Mouse (Mus musculus): ENCODE results near the gene Evpl. TPM values are rescaled to one million over a fixed set of nuclear protein-coding genes. Genes with fewer than 3 reads are reported as not detected.
A peak's percentile ranks its signal among the peaks of the same experiment; 100 is the strongest.

The Evpl gene
- polyA plus RNA-seq, 1 experiment from 2014 or later = 3.7 TPM

DNA sequence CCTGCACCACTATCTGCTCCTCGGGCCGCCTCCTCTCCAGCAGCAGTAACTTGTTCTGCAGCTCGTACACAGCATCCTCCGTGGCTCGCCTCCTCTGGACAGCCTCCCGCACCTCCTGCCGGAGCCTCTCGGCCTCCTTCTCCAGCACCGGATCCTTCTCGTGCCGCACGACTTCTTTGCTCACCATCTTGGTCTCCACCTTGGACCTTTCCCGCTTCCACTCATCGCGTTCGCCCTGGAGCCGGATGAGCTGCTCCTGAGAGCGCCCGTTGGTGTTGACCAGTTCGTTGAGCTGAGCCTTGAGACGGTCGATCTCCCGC, 15.2 kb downstream of the Evpl start:
- ATAC-seq (replicated peaks; ENCODE audit: low FRiP score, low TSS enrichment, low read depth) (no peak), DNase-seq (ENCODE audit: low spot score) (no peak)
- H3K9me3 ChIP-seq (ENCODE audit: control insufficient read depth, low read length) = no peaks in the 10 kb centered on the region
- peaks cover 20% of the 10 kb centered on the region; the same call in 1 of the 2 replicates for H3K27me3 ChIP-seq (replicated peaks; ENCODE audit: control insufficient read depth, insufficient read depth, low read length)
- H3K4me3 ChIP-seq (ENCODE audit: low read depth, low read length) = peak overlapping the region; percentile 32
- 19% methylated on average over 23 of the region's 23 CpGs for WGBS
- no peaks in the 10 kb centered on the region for H3K36me3 ChIP-seq (ENCODE audit: control insufficient read depth, insufficient read depth, low read length)
- H3K9ac ChIP-seq (ENCODE audit: low read length) = peak overlapping the region; percentile 38
- peaks cover 29% of the 10 kb centered on the region for H3K4me1 ChIP-seq (replicated peaks; ENCODE audit: control insufficient read depth, insufficient read depth, low read length)
- H3K4me2 ChIP-seq (ENCODE audit: low read length) = peak overlapping the region; percentile 63
- H3K27ac ChIP-seq (ENCODE audit: low read depth) = no peak overlapping the region

DNA sequence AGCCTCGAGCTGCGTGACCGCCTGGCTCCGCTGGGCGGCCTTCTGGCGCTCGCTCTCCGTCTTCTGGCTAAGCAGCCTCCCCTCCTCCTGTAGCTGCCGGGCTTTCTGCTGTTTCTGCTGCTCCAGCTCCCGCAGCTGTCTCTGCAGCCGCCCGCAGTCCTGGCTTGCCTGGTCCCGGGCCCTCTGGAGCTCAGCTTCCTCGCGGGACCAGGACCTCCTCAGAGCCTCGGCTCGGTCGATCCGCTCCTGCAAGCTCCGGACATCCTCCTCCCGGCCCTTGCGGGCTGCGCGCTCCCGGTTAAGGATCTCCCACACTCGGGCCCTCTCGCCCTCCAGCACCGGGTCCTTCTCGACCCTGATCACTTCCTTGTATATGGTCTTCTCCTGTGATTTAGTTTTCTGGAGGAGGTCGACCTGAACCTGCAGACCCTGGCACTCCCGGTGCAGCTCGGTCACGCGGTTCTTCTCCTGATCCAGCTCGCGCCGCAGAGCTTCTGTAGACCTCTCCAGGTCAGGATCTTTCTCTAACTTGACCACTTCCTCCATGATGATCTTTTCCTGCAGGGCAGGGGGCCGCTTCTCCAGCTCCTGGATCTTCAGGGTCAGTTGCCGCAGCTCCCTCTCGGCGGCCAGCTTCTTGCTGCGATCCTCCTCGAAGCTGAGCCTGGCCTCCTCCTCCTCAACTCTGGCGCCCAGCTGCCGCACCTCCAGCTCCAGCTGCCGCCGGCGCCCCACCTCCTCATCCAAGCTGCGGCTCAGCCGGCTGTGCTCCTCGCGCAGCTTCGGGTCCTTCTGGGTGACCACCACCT, 15.7 kb downstream of the Evpl start:
- H3K4me1 ChIP-seq (replicated peaks; ENCODE audit: control insufficient read depth, insufficient read depth, low read length) = peaks cover 29% of the 10 kb centered on the region
- H3K9me3 ChIP-seq (ENCODE audit: control insufficient read depth, low read length) = no peaks in the 10 kb centered on the region
- WGBS = 20% methylated on average over 53 of the region's 53 CpGs
- ATAC-seq (replicated peaks; ENCODE audit: low FRiP score, low TSS enrichment, low read depth) (no peak; the same call in 1 of the 2 replicates), DNase-seq (ENCODE audit: low spot score) (peak; percentile 77)
- peak overlapping the region; percentile 38 for H3K9ac ChIP-seq (ENCODE audit: low read length)
- H3K4me2 ChIP-seq (ENCODE audit: low read length) = peak overlapping the region; percentile 63
- peak overlapping the region; percentile 32 for H3K4me3 ChIP-seq (ENCODE audit: low read depth, low read length)
- no peaks in the 10 kb centered on the region for H3K36me3 ChIP-seq (ENCODE audit: control insufficient read depth, insufficient read depth, low read length)
- H3K27me3 ChIP-seq (replicated peaks; ENCODE audit: control insufficient read depth, insufficient read depth, low read length) = peaks cover 20% of the 10 kb centered on the region; the same call in 1 of the 2 replicates
- no peak overlapping the region for H3K27ac ChIP-seq (ENCODE audit: low read depth)

- no peak overlapping the region for H3K9ac ChIP-seq (ENCODE audit: low read length)
- ATAC-seq (replicated peaks; ENCODE audit: low FRiP score, low TSS enrichment, low read depth) (peak; percentile 36; the same call in 1 of the 2 replicates), DNase-seq (ENCODE audit: low spot score) (peak; percentile 73)
- WGBS = 28% methylated on average over 4 of the region's 4 CpGs
- no peaks in the 10 kb centered on the region for H3K9me3 ChIP-seq (ENCODE audit: control insufficient read depth, low read length)
- no peak overlapping the region for H3K4me2 ChIP-seq (ENCODE audit: low read length)
- no peak overlapping the region for H3K4me3 ChIP-seq (ENCODE audit: low read depth, low read length)
- H3K27ac ChIP-seq (ENCODE audit: low read depth) = no peak overlapping the region
- peaks cover 20% of the 10 kb centered on the region; the same call in 1 of the 2 replicates for H3K27me3 ChIP-seq (replicated peaks; ENCODE audit: control insufficient read depth, insufficient read depth, low read length)
- peaks cover 29% of the 10 kb centered on the region for H3K4me1 ChIP-seq (replicated peaks; ENCODE audit: control insufficient read depth, insufficient read depth, low read length)
- no peaks in the 10 kb centered on the region for H3K36me3 ChIP-seq (ENCODE audit: control insufficient read depth, insufficient read depth, low read length)
Measured at GRCm38 (mm10) chr11:116219885-116220284, 18.0 kb downstream of the Evpl start.

- Histone ChIP-seq H3K9me3 (ENCODE audit: control insufficient read depth, low read length) (no peaks in the 10 kb centered on the region), H3K4me2 (ENCODE audit: low read length) (no peak overlapping the region), H3K9ac (ENCODE audit: low read length) (no peak overlapping the region), H3K4me1 (replicated peaks; ENCODE audit: control insufficient read depth, insufficient read depth, low read length) (peaks cover 29% of the 10 kb centered on the region), H3K27ac (ENCODE audit: low read depth) (peak overlapping the region; percentile 70), H3K27me3 (replicated peaks; ENCODE audit: control insufficient read depth, insufficient read depth, low read length) (peaks cover 19% of the 10 kb centered on the region; the same call in 1 of the 2 replicates), H3K36me3 (ENCODE audit: control insufficient read depth, insufficient read depth, low read length) (no peaks in the 10 kb centered on the region), H3K4me3 (ENCODE audit: low read depth, low read length) (no peak overlapping the region)
- WGBS = 34% methylated on average over 7 of the region's 7 CpGs
- ATAC-seq (replicated peaks; ENCODE audit: low FRiP score, low TSS enrichment, low read depth) (peak; percentile 38), DNase-seq (ENCODE audit: low spot score) (peak; percentile 63)
Measured at GRCm38 (mm10) chr11:116218737-116219400, 19.0 kb downstream of the Evpl start.

DNA sequence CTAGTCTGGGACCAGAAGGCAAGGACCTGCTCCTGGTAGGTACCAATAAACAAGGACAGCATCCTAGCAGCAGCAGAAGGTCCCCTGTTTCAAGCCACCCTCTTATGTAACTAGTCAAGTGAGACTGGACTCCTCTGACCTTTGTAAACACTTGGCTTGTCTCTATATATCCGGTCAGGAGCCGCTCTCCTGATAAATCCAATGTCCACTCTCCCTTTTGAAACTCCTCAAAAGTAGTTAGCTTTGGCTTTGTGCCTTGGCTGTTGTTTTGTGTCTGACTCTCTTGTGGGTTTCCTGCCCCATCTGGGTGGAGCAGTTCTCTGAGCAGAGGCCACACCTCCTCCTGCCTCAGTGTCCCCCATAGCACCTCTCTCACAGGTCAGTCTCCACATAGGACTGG, 19.6 kb downstream of the Evpl start:
- no peak overlapping the region for H3K9ac ChIP-seq (ENCODE audit: low read length)
- ATAC-seq (replicated peaks; ENCODE audit: low FRiP score, low TSS enrichment, low read depth) = no peak
- 79% methylated on average over 2 of the region's 2 CpGs for WGBS

GRCm38 (mm10) chr11:116216549-116216948, 21.3 kb downstream of the Evpl start:
- Histone ChIP-seq H3K36me3 (ENCODE audit: control insufficient read depth, insufficient read depth, low read length) (no peaks in the 10 kb centered on the region), H3K4me2 (ENCODE audit: low read length) (no peak overlapping the region)
- WGBS = 76% methylated on average over 11 of the region's 11 CpGs

More for the DNA sequence above, 19.6 kb downstream of the Evpl start:
- H3K4me3 ChIP-seq (ENCODE audit: low read depth, low read length) = no peak overlapping the region
- H3K27ac ChIP-seq (ENCODE audit: low read depth) = peak overlapping the region; percentile 70
- H3K27me3 ChIP-seq (replicated peaks; ENCODE audit: control insufficient read depth, insufficient read depth, low read length) = peaks cover 13% of the 10 kb centered on the region; the same call in 1 of the 2 replicates
- H3K4me1 ChIP-seq (replicated peaks; ENCODE audit: control insufficient read depth, insufficient read depth, low read length) = peaks cover 29% of the 10 kb centered on the region
- no peaks in the 10 kb centered on the region for H3K9me3 ChIP-seq (ENCODE audit: control insufficient read depth, low read length)
- no peak for DNase-seq (ENCODE audit: low spot score)
- no peak overlapping the region for H3K4me2 ChIP-seq (ENCODE audit: low read length)
- no peaks in the 10 kb centered on the region for H3K36me3 ChIP-seq (ENCODE audit: control insufficient read depth, insufficient read depth, low read length)

DNA sequence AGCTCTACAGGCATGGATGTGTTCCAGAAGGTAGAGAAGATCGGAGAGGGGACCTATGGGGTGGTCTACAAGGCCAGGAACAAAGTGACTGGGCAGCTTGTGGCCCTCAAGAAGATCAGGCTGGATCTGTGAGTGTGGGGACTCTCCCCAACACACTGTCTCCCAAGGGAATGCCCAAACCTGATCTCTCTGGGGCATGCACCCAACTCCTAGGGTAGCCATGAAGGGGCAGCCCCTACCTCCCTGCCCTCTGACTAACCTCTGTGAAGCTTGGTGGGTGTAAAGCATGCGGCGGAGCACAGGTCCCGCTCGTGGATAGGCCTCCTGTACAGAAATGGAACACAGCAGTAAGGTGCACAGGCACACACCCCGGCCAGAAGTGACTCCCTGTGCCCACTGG, 21.9 kb downstream of the Evpl start:
- H3K36me3 ChIP-seq (ENCODE audit: control insufficient read depth, insufficient read depth, low read length) = no peaks in the 10 kb centered on the region
- no peak overlapping the region for H3K4me3 ChIP-seq (ENCODE audit: low read depth, low read length)
- no peaks in the 10 kb centered on the region for H3K27me3 ChIP-seq (replicated peaks; ENCODE audit: control insufficient read depth, insufficient read depth, low read length)
- no peak overlapping the region for H3K27ac ChIP-seq (ENCODE audit: low read depth)
- no peak overlapping the region for H3K9ac ChIP-seq (ENCODE audit: low read length)
- H3K9me3 ChIP-seq (ENCODE audit: control insufficient read depth, low read length) = no peaks in the 10 kb centered on the region
- DNase-seq (ENCODE audit: low spot score) (no peak), ATAC-seq (replicated peaks; ENCODE audit: low FRiP score, low TSS enrichment, low read depth) (no peak)
- WGBS = 86% methylated on average over 6 of the region's 6 CpGs
- H3K4me1 ChIP-seq (replicated peaks; ENCODE audit: control insufficient read depth, insufficient read depth, low read length) = peaks cover 15% of the 10 kb centered on the region
- H3K4me2 ChIP-seq (ENCODE audit: low read length) = no peak overlapping the region

More at GRCm38 (mm10) chr11:116216549-116216948, 21.3 kb downstream of the Evpl start:
- Histone ChIP-seq H3K9ac (ENCODE audit: low read length) (no peak overlapping the region), H3K4me1 (replicated peaks; ENCODE audit: control insufficient read depth, insufficient read depth, low read length) (peaks cover 15% of the 10 kb centered on the region), H3K9me3 (ENCODE audit: control insufficient read depth, low read length) (no peaks in the 10 kb centered on the region), H3K27ac (ENCODE audit: low read depth) (no peak overlapping the region), H3K27me3 (replicated peaks; ENCODE audit: control insufficient read depth, insufficient read depth, low read length) (0 out of 2 replicates have a peak, but pooled peaks cover under 1% of the 10 kb centered on the region), H3K4me3 (ENCODE audit: low read depth, low read length) (no peak overlapping the region)
- ATAC-seq (replicated peaks; ENCODE audit: low FRiP score, low TSS enrichment, low read depth) = no peak
- no peak for DNase-seq (ENCODE audit: low spot score)

DNA sequence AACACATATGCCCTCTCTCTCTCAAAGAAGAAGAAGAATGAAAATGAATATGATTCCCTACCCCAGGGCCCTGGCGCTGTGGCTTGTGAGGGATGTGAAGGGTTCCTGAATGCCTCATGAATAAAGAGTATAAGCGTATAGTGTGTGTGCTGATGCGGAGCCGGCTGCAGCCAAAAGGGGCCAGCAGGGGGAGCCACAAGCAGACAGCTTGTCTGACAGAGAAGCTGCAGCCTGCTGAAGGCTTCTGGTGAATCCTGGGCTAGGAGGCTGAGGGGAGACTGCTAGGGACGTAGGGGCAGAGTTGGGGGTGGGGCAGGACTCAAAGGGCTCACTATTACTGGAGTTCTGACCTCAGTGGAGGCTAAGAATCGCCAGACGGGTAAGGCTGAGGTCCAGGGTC, 22.7 kb downstream of the Evpl start:
- Histone ChIP-seq H3K9ac (ENCODE audit: low read length) (no peak overlapping the region), H3K4me3 (ENCODE audit: low read depth, low read length) (no peak overlapping the region), H3K4me2 (ENCODE audit: low read length) (no peak overlapping the region), H3K36me3 (ENCODE audit: control insufficient read depth, insufficient read depth, low read length) (no peaks in the 10 kb centered on the region), H3K27ac (ENCODE audit: low read depth) (no peak overlapping the region), H3K9me3 (ENCODE audit: control insufficient read depth, low read length) (no peaks in the 10 kb centered on the region), H3K4me1 (replicated peaks; ENCODE audit: control insufficient read depth, insufficient read depth, low read length) (peaks cover 15% of the 10 kb centered on the region), H3K27me3 (replicated peaks; ENCODE audit: control insufficient read depth, insufficient read depth, low read length) (no peaks in the 10 kb centered on the region)
- DNase-seq (ENCODE audit: low spot score) (no peak), ATAC-seq (replicated peaks; ENCODE audit: low FRiP score, low TSS enrichment, low read depth) (no peak)
- 82% methylated on average over 7 of the region's 7 CpGs for WGBS
